Mouse (Mus musculus) myocyte (in vitro differentiated cells): ENCODE data around the gene Rassf2.

ENCODE experiments used
- CEBPB ChIP-seq: IDR thresholded peaks from 2 replicates; pipeline ENCODE4 v1.6.1; 2011; ENCODE audit warnings: mild to moderate bottlenecking, moderate library complexity; ENCODE audit not compliant: poor library complexity, insufficient read depth, severe bottlenecking
- E2F4 ChIP-seq: IDR thresholded peaks from one replicate; pipeline ENCODE4 v1.6.1; 2011; ENCODE audit warnings: mild to moderate bottlenecking, control low read depth, moderate library complexity; ENCODE audit not compliant: insufficient read depth
- MAX ChIP-seq: IDR thresholded peaks from one replicate; pipeline ENCODE4 v1.6.1; 2011; ENCODE audit warnings: low read depth, mild to moderate bottlenecking, control low read depth
- MYOD1 ChIP-seq, 3 experiments: IDR thresholded peaks; one replicate each; pipeline ENCODE4 v1.6.1; 2011; ENCODE audit warnings: control low read depth in 2 of 3, low read depth in 2 of 3, mild to moderate bottlenecking in 2 of 3, moderate library complexity in 1 of 3; ENCODE audit not compliant: insufficient read length in 2 of 3, control insufficient read depth in 1 of 3
- POLR2A ChIP-seq: IDR thresholded peaks from one replicate; pipeline ENCODE4 v1.6.1; 2011; ENCODE audit warnings: low read depth, mild to moderate bottlenecking, control low read depth, moderate library complexity; ENCODE audit not compliant: insufficient read length
- POLR2AphosphoS2 ChIP-seq: IDR thresholded peaks from one replicate; pipeline ENCODE4 v1.6.1; 2011; ENCODE audit warnings: low read depth, control low read depth; ENCODE audit not compliant: insufficient read length
- REST ChIP-seq: IDR thresholded peaks from one replicate; pipeline ENCODE4 v1.6.1; 2011; ENCODE audit warnings: mild to moderate bottlenecking, control low read depth, moderate library complexity; ENCODE audit not compliant: insufficient read depth, insufficient read length
- SRF ChIP-seq: IDR thresholded peaks from one replicate; pipeline ENCODE4 v1.6.1; 2011; ENCODE audit warnings: low read depth; ENCODE audit not compliant: control insufficient read depth, insufficient read length
- TCF3 ChIP-seq: IDR thresholded peaks from one replicate; pipeline ENCODE4 v1.6.1; 2011; ENCODE audit warnings: low read depth, control low read depth; ENCODE audit not compliant: insufficient read length
- USF1 ChIP-seq: IDR thresholded peaks from one replicate; pipeline ENCODE4 v1.6.1; 2011; ENCODE audit warnings: low read depth, mild to moderate bottlenecking, control low read depth, moderate library complexity

GRCm38 (mm10) chr2:132035470-132035835, 5.4 kb upstream of the Rassf2 start:
- TF ChIP-seq POLR2AphosphoS2, result no peak
- TF ChIP-seq POLR2A, result no peak
- TF ChIP-seq E2F4, result no peak
- no peak for TF ChIP-seq USF1
- no peak for TF ChIP-seq TCF3
- no peak for TF ChIP-seq CEBPB
- TF ChIP-seq SRF, result no peak
- TF ChIP-seq REST, result no peak
- TF ChIP-seq MYOD1 (IDR thresholded peaks at IDR 0.05; ENCODE audit: control insufficient read depth in 1 of 3, insufficient read length in 2 of 3, low read depth in 2 of 3), result no peak
- TF ChIP-seq MAX, result no peak
